Mouse (Mus musculus) CH12.LX (cell line): ENCODE measurements at regions not wholly inside any gene's neighbourhood (a gene's known extent, or its start where the extent isn't known, plus 50 kb on each side); places are given as distances from the start of the nearest gene placed in this dataset.
"Not testable (repeated sequence)": the region's sequence is repeated elsewhere in the genome, so short reads cannot be mapped to it uniquely, and the experiment has no call there.

Source experiments
- DNase-seq: peaks from one replicate; pipeline ENCODE4 v3.0.0-alpha.2; 2013; ENCODE audit errors: extremely low read depth
- H3K27ac ChIP-seq: 2 replicates; pipeline ENCODE4 v1.5.1; 2012; ENCODE audit warnings: low read depth, mild to moderate bottlenecking, control low read depth, moderate library complexity; ENCODE audit not compliant: insufficient read depth
- H3K27me3 ChIP-seq: replicated peaks from 2 replicates; pipeline ENCODE3; 2012; ENCODE audit warnings: inconsistent platforms
- H3K36me3 ChIP-seq, 2 experiments: replicated peaks in 1 of 2; 2 replicates each; pipeline versions ENCODE3 to v1.6.1; 2012; ENCODE audit warnings: inconsistent platforms in 1 of 2, low read length in 1 of 2, mild to moderate bottlenecking in 1 of 2, mixed read lengths in 1 of 2, moderate library complexity in 1 of 2; ENCODE audit not compliant: control insufficient read depth in 1 of 2, insufficient read depth in 1 of 2
- H3K4me1 ChIP-seq, 2 experiments: 2 replicates each; pipeline ENCODE4 v1.6.1; 2012; ENCODE audit warnings: inconsistent platforms in 1 of 2, moderate library complexity in 1 of 2; ENCODE audit not compliant: insufficient read depth in 2 of 2, control insufficient read depth in 1 of 2
- H3K4me2 ChIP-seq: 2 replicates; pipeline ENCODE4 v1.6.1; 2012; ENCODE audit warnings: low read depth, mild to moderate bottlenecking, control low read depth; ENCODE audit not compliant: poor library complexity, insufficient read depth, severe bottlenecking
- H3K4me3 ChIP-seq, 3 experiments: fragments of 150-350 bp in 1 of 3; sonication (generic) in 1 of 3; replicated peaks in 1 of 3; 2 replicates each; pipeline versions ENCODE3 to v1.5.1; 2011 to 2012; ENCODE audit warnings: low read depth in 2 of 3, low read length in 2 of 3, mild to moderate bottlenecking in 2 of 3, moderate library complexity in 2 of 3, control low read depth in 1 of 3, improper control_type of control experiment in 1 of 3, inconsistent platforms in 1 of 3, mixed read lengths in 1 of 3; ENCODE audit not compliant: poor library complexity in 1 of 3
- H3K79me2 ChIP-seq: replicated peaks from 2 replicates; pipeline ENCODE4 v1.6.1; 2012; ENCODE audit warnings: mild to moderate bottlenecking, moderate library complexity; ENCODE audit not compliant: control insufficient read depth, poor library complexity, insufficient read depth, severe bottlenecking; ENCODE audit errors: extremely low read depth
- H3K9ac ChIP-seq: 2 replicates; pipeline ENCODE4 v1.6.1; 2012; ENCODE audit warnings: low read depth, mild to moderate bottlenecking, control low read depth, moderate library complexity; ENCODE audit not compliant: insufficient read depth
- H3K9me3 ChIP-seq: replicated peaks from 2 replicates; pipeline ENCODE3; 2012; ENCODE audit warnings: low read length, inconsistent platforms, mixed read lengths
- BHLHE40 ChIP-seq: IDR thresholded peaks from 2 replicates; pipeline ENCODE4 v1.6.1; 2011; ENCODE audit warnings: mild to moderate bottlenecking, low read depth, low read length, improper control_type of control experiment
- CHD2 ChIP-seq: IDR thresholded peaks from 2 replicates; pipeline ENCODE4 v1.6.1; 2011; ENCODE audit warnings: low read length, improper control_type of control experiment
- CTCF ChIP-seq, 2 experiments: IDR thresholded peaks in 1 of 2; conservative IDR thresholded peaks in 1 of 2; 2 replicates each; pipeline ENCODE4 v1.5.1; 2011 to 2012; ENCODE audit warnings: low read depth in 2 of 2, low read length in 2 of 2, improper control_type of control experiment in 1 of 2, inconsistent platforms in 1 of 2, mild to moderate bottlenecking in 1 of 2, moderate library complexity in 1 of 2
- ELF1 ChIP-seq: IDR thresholded peaks from 2 replicates; pipeline ENCODE4 v1.6.1; 2014; ENCODE audit warnings: low read depth, mild to moderate bottlenecking, inconsistent platforms, low read length, improper control_type of control experiment
- ETS1 ChIP-seq: conservative IDR thresholded peaks from 2 replicates; pipeline ENCODE4 v1.6.1; 2012; ENCODE audit warnings: low read depth, mild to moderate bottlenecking, inconsistent platforms, low read length, improper control_type of control experiment, moderate library complexity
- POLR2A ChIP-seq: IDR thresholded peaks from 2 replicates; pipeline ENCODE4 v1.6.1; 2011; ENCODE audit warnings: low read depth, mild to moderate bottlenecking, improper control_type of control experiment, low read length
- POLR2AphosphoS2 ChIP-seq: IDR thresholded peaks from 2 replicates; pipeline ENCODE4 v1.6.1; 2011; ENCODE audit warnings: low read depth, low read length, improper control_type of control experiment
- RAD21 ChIP-seq: IDR thresholded peaks from 2 replicates; pipeline ENCODE4 v1.6.1; 2011; ENCODE audit warnings: low read depth, mild to moderate bottlenecking, low read length, improper control_type of control experiment, moderate library complexity
- SMC3 ChIP-seq: IDR thresholded peaks from 2 replicates; pipeline ENCODE4 v1.6.1; 2011; ENCODE audit warnings: low read depth, low read length, improper control_type of control experiment
- TCF12 ChIP-seq: IDR thresholded peaks from 2 replicates; pipeline ENCODE4 v1.6.1; 2014; ENCODE audit warnings: low read depth, mild to moderate bottlenecking, inconsistent platforms, low read length, improper control_type of control experiment
- UBTF ChIP-seq: IDR thresholded peaks from 2 replicates; pipeline ENCODE4 v1.6.1; 2012; ENCODE audit warnings: low read depth, mild to moderate bottlenecking, inconsistent platforms, low read length, improper control_type of control experiment, moderate library complexity
- ZC3H11A ChIP-seq: IDR thresholded peaks from 2 replicates; pipeline ENCODE4 v1.6.1; 2012; ENCODE audit warnings: low read depth, mild to moderate bottlenecking, inconsistent platforms, low read length, improper control_type of control experiment
- ZMIZ1 ChIP-seq: IDR thresholded peaks from 2 replicates; pipeline ENCODE4 v1.6.1; 2012; ENCODE audit warnings: low read depth, mild to moderate bottlenecking, inconsistent platforms, low read length, improper control_type of control experiment
- dilution Hi-C: fragments of 300-500 bp; cut with MboI; formaldehyde crosslinking; loops from 2 replicates; pipeline ENCODE4 v1.14.3; 2020; ENCODE audit warnings: low sequenced_read_pairs; ENCODE audit not compliant: extremely low pct_unique_long_range_greater_than_20kb, extremely low pct_ligation_motif_present
- in situ Hi-C: fragments of 300-500 bp; cut with MboI; formaldehyde crosslinking; loops from 3 replicates; pipeline ENCODE4 v1.14.3; 2019; ENCODE audit warnings: low sequenced_read_pairs, low pct_ligation_motif_present, low pct_unique_long_range_greater_than_20kb, mixed read lengths

- H3K9ac ChIP-seq = no peak overlapping the region
- H3K27ac ChIP-seq = no peak overlapping the region
- peaks cover 0 to 7% of the 10 kb centered on the region in 2 experiments; a peak in 1 of 4 replicates for H3K4me1 ChIP-seq
- peak; percentile 48 for DNase-seq
- no peaks in the 10 kb centered on the region for H3K9me3 ChIP-seq
- in situ Hi-C loops = no loop called here
- no peak overlapping the region for H3K4me3 ChIP-seq
- TF ChIP-seq CTCF (conservative IDR thresholded peaks at IDR 0.05 in 1 of 2, IDR thresholded peaks at IDR 0.05 in 1 of 2; ENCODE audit: low read depth in 2 of 2, low read length in 2 of 2) = peak in 1 of 2 experiments; percentile 69; a peak in 2 of 4 replicates
- TF ChIP-seq ZC3H11A = peak; percentile 53
- TF ChIP-seq RAD21 = peak; percentile 75
- TF ChIP-seq ELF1 = 0 out of 2 replicates have a peak, but pooled peaks have one; percentile 19
- no peak for TF ChIP-seq CHD2
- TF ChIP-seq SMC3 = peak; percentile 82
- TF ChIP-seq, all 38 proteins: peak for 5
- Histone ChIP-seq H3K79me2 (no peaks in the 10 kb centered on the region), H3K27me3 (no peaks in the 10 kb centered on the region), H3K4me2 (no peak overlapping the region), H3K36me3 (no peaks in the 10 kb centered on the region)
- dilution Hi-C loops = no loop called here
Observed at GRCm38 (mm10) chr17:50418863-50419383, 90.3 kb upstream of the Plcl2 start.

GRCm38 (mm10) chr17:50419551-50419950 lies 89.7 kb upstream of the Plcl2 start:
- DNase-seq, H3K27ac ChIP-seq, H3K4me1 ChIP-seq, H3K27me3 ChIP-seq, H3K4me3 ChIP-seq, in situ Hi-C loops, H3K79me2 ChIP-seq, H3K36me3 ChIP-seq, dilution Hi-C loops, H3K9ac ChIP-seq, H3K4me2 ChIP-seq, H3K9me3 ChIP-seq: not testable (repeated sequence)

- no peaks in the 10 kb centered on the region for H3K27me3 ChIP-seq
- no peak overlapping the region for H3K4me2 ChIP-seq
- no peak overlapping the region for H3K4me3 ChIP-seq
- dilution Hi-C loops = no loop called here
- in situ Hi-C loops = no loop called here
- peaks cover 2% of the 10 kb centered on the region for H3K9me3 ChIP-seq
- DNase-seq = peak; percentile 22
- no peak overlapping the region for H3K27ac ChIP-seq
- peaks cover 0 to 7% of the 10 kb centered on the region in 2 experiments; a peak in 1 of 4 replicates for H3K4me1 ChIP-seq
- no peaks in the 10 kb centered on the region for H3K79me2 ChIP-seq
- no peaks in the 10 kb centered on the region for H3K36me3 ChIP-seq
- no peak overlapping the region for H3K9ac ChIP-seq
- TF ChIP-seq ZMIZ1 (no peak), BHLHE40 (no peak), POLR2A (no peak), POLR2AphosphoS2 (no peak), ETS1 (no peak), UBTF (no peak), TCF12 (no peak), ZC3H11A (no peak)
Observed at GRCm38 (mm10) chr17:50419966-50420365, 89.2 kb upstream of the Plcl2 start.
